Mouse (Mus musculus): ENCODE measurements around the gene Esf1. TPM values are rescaled to one million over a fixed set of nuclear protein-coding genes. Genes with fewer than 3 reads are reported as not detected.

Gene Esf1
- total and polyA plus RNA-seq, 3 experiments, result 27.3 to 73.2 (median 41.8) TPM

GRCm38 (mm10) chr2:140099971-140100370 is 70.4 kb downstream of the Esf1 start:
- no peaks in the 10 kb centered on the region for H3K9me3 ChIP-seq (replicated peaks; ENCODE audit: low read length)
- H3K79me2 ChIP-seq (replicated peaks; ENCODE audit: control insufficient read depth, extremely low read depth, insufficient read depth, poor library complexity, severe bottlenecking), result no peaks in the 10 kb centered on the region
- H3K36me3 ChIP-seq (replicated peaks in 1 of 2; ENCODE audit: control insufficient read depth in 1 of 2, insufficient read depth in 1 of 2, low read length in 1 of 2), result no peaks in the 10 kb centered on the region
- no peak for DNase-seq (ENCODE audit: extremely low read depth)
- no peak overlapping the region for H3K4me3 ChIP-seq (replicated peaks in 1 of 3; ENCODE audit: low read depth in 2 of 3, low read length in 2 of 3, poor library complexity in 1 of 3)
- dilution Hi-C loops (cut with MboI; ENCODE audit: extremely low pct_ligation_motif_present, extremely low pct_unique_long_range_greater_than_20kb, low sequenced_read_pairs), result no loop called here
- no peaks in the 10 kb centered on the region for H3K27me3 ChIP-seq (replicated peaks)
- no peak overlapping the region for H3K9ac ChIP-seq (ENCODE audit: insufficient read depth, low read depth)
- TF ChIP-seq EP300 (IDR thresholded peaks at IDR 0.05; ENCODE audit: low read length) (no peak), TCF12 (IDR thresholded peaks at IDR 0.05; ENCODE audit: low read depth, low read length) (no peak), GABPA (IDR thresholded peaks at IDR 0.05; ENCODE audit: insufficient replicate concordance, low read depth, low read length) (no peak), ZKSCAN1 (IDR thresholded peaks at IDR 0.05; ENCODE audit: borderline replicate concordance, low read depth, low read length) (no peak), MXI1 (IDR thresholded peaks at IDR 0.05; ENCODE audit: low read depth, low read length) (no peak), MAX (IDR thresholded peaks at IDR 0.05; ENCODE audit: low read length) (no peak), KAT2A (IDR thresholded peaks at IDR 0.05; ENCODE audit: insufficient replicate concordance, low read length) (no peak), MYC (IDR thresholded peaks at IDR 0.05; ENCODE audit: low read depth, low read length) (no peak)
- H3K4me1 ChIP-seq (ENCODE audit: control insufficient read depth in 1 of 2, insufficient read depth in 2 of 2), result peaks cover 9 to 47% of the 10 kb centered on the region in 2 experiments
- 0 out of 2 replicates have a peak overlapping the region, but pooled peaks have one; percentile 10 for H3K4me2 ChIP-seq (ENCODE audit: insufficient read depth, low read depth, poor library complexity, severe bottlenecking)
- peak overlapping the region; percentile 95; the same call in 1 of the 2 replicates for H3K27ac ChIP-seq (ENCODE audit: insufficient read depth, low read depth)
- in situ Hi-C loops (cut with MboI; ENCODE audit: low pct_ligation_motif_present, low pct_unique_long_range_greater_than_20kb, low sequenced_read_pairs), result no loop called here

GRCm38 (mm10) chr2:140097131-140097591 is 73.2 kb downstream of the Esf1 start:
- no peak overlapping the region for H3K27ac ChIP-seq (ENCODE audit: insufficient read depth, low read depth)

More at GRCm38 (mm10) chr2:140097131-140097591, 73.2 kb downstream of the Esf1 start:
- Histone ChIP-seq H3K36me3 (replicated peaks in 1 of 2; ENCODE audit: control insufficient read depth in 1 of 2, insufficient read depth in 1 of 2, low read length in 1 of 2) (no peaks in the 10 kb centered on the region), H3K4me3 (replicated peaks in 1 of 3; ENCODE audit: low read depth in 2 of 3, low read length in 2 of 3, poor library complexity in 1 of 3) (no peak overlapping the region), H3K9ac (ENCODE audit: insufficient read depth, low read depth) (no peak overlapping the region), H3K4me1 (ENCODE audit: control insufficient read depth in 1 of 2, insufficient read depth in 2 of 2) (peaks cover 4 to 31% of the 10 kb centered on the region in 2 experiments; a peak in 3 of 4 replicates), H3K9me3 (replicated peaks; ENCODE audit: low read length) (no peaks in the 10 kb centered on the region), H3K4me2 (ENCODE audit: insufficient read depth, low read depth, poor library complexity, severe bottlenecking) (no peak overlapping the region), H3K27me3 (replicated peaks) (no peaks in the 10 kb centered on the region), H3K79me2 (replicated peaks; ENCODE audit: control insufficient read depth, extremely low read depth, insufficient read depth, poor library complexity, severe bottlenecking) (no peaks in the 10 kb centered on the region)
- in situ Hi-C loops (cut with MboI; ENCODE audit: low pct_ligation_motif_present, low pct_unique_long_range_greater_than_20kb, low sequenced_read_pairs) (no loop called here), dilution Hi-C loops (cut with MboI; ENCODE audit: extremely low pct_ligation_motif_present, extremely low pct_unique_long_range_greater_than_20kb, low sequenced_read_pairs) (no loop called here)
- TF ChIP-seq SIN3A (IDR thresholded peaks at IDR 0.05; ENCODE audit: low read length) (no peak), GABPA (IDR thresholded peaks at IDR 0.05; ENCODE audit: insufficient replicate concordance, low read depth, low read length) (no peak), ELF1 (IDR thresholded peaks at IDR 0.05; ENCODE audit: low read depth, low read length) (no peak), E2F4 (IDR thresholded peaks at IDR 0.05; ENCODE audit: insufficient replicate concordance, low read depth, low read length) (no peak), ZKSCAN1 (IDR thresholded peaks at IDR 0.05; ENCODE audit: borderline replicate concordance, low read depth, low read length) (no peak), POLR2AphosphoS2 (IDR thresholded peaks at IDR 0.05; ENCODE audit: low read depth, low read length) (no peak), ZNF384 (IDR thresholded peaks at IDR 0.05; ENCODE audit: low read depth, low read length) (no peak), PAX5 (IDR thresholded peaks at IDR 0.05; ENCODE audit: low read length) (no peak), RCOR1 (conservative IDR thresholded peaks at IDR 0.05; ENCODE audit: low read depth, low read length) (no peak), EP300 (IDR thresholded peaks at IDR 0.05; ENCODE audit: low read length) (no peak), MYC (IDR thresholded peaks at IDR 0.05; ENCODE audit: low read depth, low read length) (no peak), KAT2A (IDR thresholded peaks at IDR 0.05; ENCODE audit: insufficient replicate concordance, low read length) (no peak), MAFK (IDR thresholded peaks at IDR 0.05; ENCODE audit: insufficient replicate concordance, low read length) (no peak), MAX (IDR thresholded peaks at IDR 0.05; ENCODE audit: low read length) (no peak), NRF1 (IDR thresholded peaks at IDR 0.05; ENCODE audit: low read depth, low read length) (no peak), USF2 (conservative IDR thresholded peaks at IDR 0.05; ENCODE audit: low read depth, low read length) (no peak), SMC3 (IDR thresholded peaks at IDR 0.05; ENCODE audit: low read depth, low read length) (no peak), TCF12 (IDR thresholded peaks at IDR 0.05; ENCODE audit: low read depth, low read length) (no peak), CHD2 (IDR thresholded peaks at IDR 0.05; ENCODE audit: low read length) (no peak), CHD1 (IDR thresholded peaks at IDR 0.05; ENCODE audit: low read depth, low read length) (no peak)
- DNase-seq (ENCODE audit: extremely low read depth), result no peak
